Mouse (Mus musculus) heart, adult 2 months (tissue): ENCODE data around the gene Ascl5. TPM values are rescaled to one million over a fixed set of nuclear protein-coding genes. Genes with fewer than 3 reads are reported as not detected.

Experiments
- DNase-seq, 2 experiments: peaks; one replicate each; pipeline ENCODE4 v3.0.0; 2021
- H3K27ac ChIP-seq: fragments of 200-600 bp; 2 replicates; pipeline ENCODE4 v1.8.1; 2022
- H3K27me3 ChIP-seq: fragments of 200-500 bp; 2 replicates; pipeline ENCODE4 v1.6.1; 2012; ENCODE audit warnings: mild to moderate bottlenecking, low read length, inconsistent platforms, mixed read lengths; ENCODE audit not compliant: control insufficient read depth, insufficient read depth
- H3K36me3 ChIP-seq: fragments of 200-500 bp; 2 replicates; pipeline ENCODE4 v1.6.1; 2012; ENCODE audit warnings: low read length, inconsistent platforms; ENCODE audit not compliant: control insufficient read depth, insufficient read depth
- H3K4me1 ChIP-seq: fragments of 200-500 bp; 2 replicates; pipeline ENCODE4 v1.6.1; 2011; ENCODE audit warnings: low read length; ENCODE audit not compliant: control insufficient read depth, insufficient read depth
- H3K4me3 ChIP-seq: fragments of 200-600 bp; 2 replicates; pipeline ENCODE4 v1.8.1; 2022
- H3K79me2 ChIP-seq: fragments of 200-500 bp; replicated peaks from 2 replicates; pipeline ENCODE4 v1.6.1; 2012; ENCODE audit warnings: mild to moderate bottlenecking, inconsistent platforms, low read length, moderate library complexity, mixed read lengths; ENCODE audit not compliant: control insufficient read depth, insufficient read depth
- H3K9ac ChIP-seq: fragments of 200-500 bp; 2 replicates; pipeline ENCODE4 v1.6.1; 2012; ENCODE audit warnings: low read depth, mild to moderate bottlenecking, control low read depth, inconsistent platforms, low read length, mixed read lengths
- CTCF ChIP-seq: fragments of 200-600 bp; IDR thresholded peaks from 2 replicates; pipeline ENCODE4 v1.8.1; 2022; ENCODE audit warnings: antibody characterized with exemption, mild to moderate bottlenecking, moderate library complexity
- EP300 ChIP-seq: fragments of 200-500 bp; IDR thresholded peaks from 2 replicates; pipeline ENCODE4 v1.6.1; 2011; ENCODE audit warnings: low read depth, low read length, control low read depth; ENCODE audit not compliant: insufficient read depth
- POLR2A ChIP-seq: fragments of 200-500 bp; IDR thresholded peaks from 2 replicates; pipeline ENCODE4 v1.6.1; 2011; ENCODE audit warnings: mild to moderate bottlenecking, low read depth, low read length, control low read depth; ENCODE audit not compliant: insufficient read depth
- WGBS: fragments of 180-500 bp; shearing (Covaris S2); methylation state at CpG from one replicate; pipeline ENCODE4 v1.1.7; 2018; 5-methylcytosine and 5-hydroxymethylcytosine counted together
- intact Hi-C: fragments of 180-260 bp; cut with DNase I; formaldehyde crosslinking; loops from one replicate; pipeline ENCODE4 v1.15.1; 2025
- polyA plus RNA-seq: library from polyadenylated mRNA; depleted of rRNA; stranded (reverse); fragments of >200 nt; gene quantifications from 2 replicates; pipeline ENCODE4 v1.2.3, GENCODE M21; 2012
- total RNA-seq, 2 experiments: library from RNA; stranded (reverse); gene quantifications; 2 replicates each; pipeline ENCODE4 v1.2.3; 2021

The Ascl5 gene
- total and polyA plus RNA-seq, 3 experiments, result not detected

GRCm38 (mm10) chr1:136031697-136032096 is 18.9 kb upstream of the Ascl5 start:
- TF ChIP-seq POLR2A (no peak), CTCF (no peak)
- Histone ChIP-seq H3K27ac (no peak overlapping the region), H3K27me3 (no peaks in the 10 kb centered on the region), H3K4me1 (no peaks in the 10 kb centered on the region), H3K79me2 (no peaks in the 10 kb centered on the region), H3K4me3 (no peak overlapping the region), H3K9ac (no peak overlapping the region), H3K36me3 (no peaks in the 10 kb centered on the region)
- intact Hi-C loops, result no loop called here
- DNase-seq, result no peak
- 86% methylated on average over 7 of the region's 8 CpGs for WGBS

GRCm38 (mm10) chr1:136032961-136033360 is 17.6 kb upstream of the Ascl5 start:
- Histone ChIP-seq H3K79me2 (no peaks in the 10 kb centered on the region), H3K4me1 (no peaks in the 10 kb centered on the region), H3K27me3 (no peaks in the 10 kb centered on the region), H3K4me3 (no peak overlapping the region), H3K27ac (no peak overlapping the region), H3K36me3 (no peaks in the 10 kb centered on the region), H3K9ac (no peak overlapping the region)
- WGBS, result 45% methylated on average over 7 of the region's 7 CpGs
- no peak for TF ChIP-seq CTCF
- no peak for TF ChIP-seq POLR2A
- no peak for TF ChIP-seq EP300
- no peak for DNase-seq
- intact Hi-C loops, result no loop called here

- H3K27me3 ChIP-seq, result no peaks in the 10 kb centered on the region
- intact Hi-C loops, result no loop called here
- no peaks in the 10 kb centered on the region for H3K79me2 ChIP-seq
- H3K4me1 ChIP-seq, result no peaks in the 10 kb centered on the region
- TF ChIP-seq POLR2A (no peak), CTCF (no peak), EP300 (no peak)
- H3K27ac ChIP-seq, result no peak overlapping the region
- DNase-seq, result no peak
- H3K4me3 ChIP-seq, result no peak overlapping the region
- H3K9ac ChIP-seq, result no peak overlapping the region
- 76% methylated on average over 5 of the region's 5 CpGs for WGBS
- no peaks in the 10 kb centered on the region for H3K36me3 ChIP-seq
These were observed 11.7 kb upstream of the Ascl5 start for GRCm38 (mm10) chr1:136038746-136039538.

GRCm38 (mm10) chr1:136040452-136040851 is 10.2 kb upstream of the Ascl5 start:
- Histone ChIP-seq H3K36me3 (no peaks in the 10 kb centered on the region), H3K27me3 (no peaks in the 10 kb centered on the region; the same call in 1 of the 2 replicates), H3K4me3 (no peak overlapping the region), H3K27ac (no peak overlapping the region), H3K9ac (no peak overlapping the region), H3K4me1 (no peaks in the 10 kb centered on the region), H3K79me2 (no peaks in the 10 kb centered on the region)
- intact Hi-C loops, result no loop called here
- 22% methylated on average over 11 of the region's 11 CpGs for WGBS
- no peak for DNase-seq
- TF ChIP-seq EP300 (no peak), POLR2A (no peak), CTCF (no peak)

- TF ChIP-seq POLR2A, result no peak
- no peak for TF ChIP-seq CTCF
- TF ChIP-seq EP300, result no peak
- no peak overlapping the region for H3K4me3 ChIP-seq
- no peaks in the 10 kb centered on the region for H3K36me3 ChIP-seq
- 16% methylated on average over 4 of the region's 4 CpGs for WGBS
- no peak overlapping the region for H3K9ac ChIP-seq
- no peak for DNase-seq
- no peak overlapping the region for H3K27ac ChIP-seq
- intact Hi-C loops, result no loop called here
- H3K4me1 ChIP-seq, result no peaks in the 10 kb centered on the region
- H3K27me3 ChIP-seq, result no peaks in the 10 kb centered on the region; the same call in 1 of the 2 replicates
- no peaks in the 10 kb centered on the region for H3K79me2 ChIP-seq
These were observed 9.7 kb upstream of the Ascl5 start for GRCm38 (mm10) chr1:136040874-136041273.

GRCm38 (mm10) chr1:136045774-136046173 is 4.8 kb upstream of the Ascl5 start:
- Histone ChIP-seq H3K4me3 (no peak overlapping the region), H3K4me1 (no peaks in the 10 kb centered on the region), H3K36me3 (no peaks in the 10 kb centered on the region), H3K9ac (no peak overlapping the region), H3K79me2 (no peaks in the 10 kb centered on the region), H3K27ac (no peak overlapping the region), H3K27me3 (peaks cover 2% of the 10 kb centered on the region)
- intact Hi-C loops, result loop anchor here (5.0 kb wide), 1 partner anchor 122 kb away; no protein-coding TSS in a partner anchor
- peak; percentile 22 to 54 for DNase-seq
- 11% methylated on average over 4 of the region's 4 CpGs for WGBS
- peak; percentile 83 for TF ChIP-seq CTCF
- TF ChIP-seq EP300, result no peak
